Mouse (Mus musculus) gastrocnemius, postnatal 25 days (tissue): ENCODE results near the gene Pkmyt1. TPM values are rescaled to one million over a fixed set of nuclear protein-coding genes. Genes with fewer than 3 reads are reported as not detected.

Experiments
- DNase-seq: peaks from one replicate; pipeline ENCODE4 v3.0.0; 2022
- long read RNA-seq, 2 experiments: library from polyadenylated mRNA; stranded (forward); transcript quantifications; one replicate each; pipeline ENCODE4 v2.0.0; 2021
- total RNA-seq, 2 experiments: library from RNA; stranded (reverse); gene quantifications; 1 replicate in 1 of 2; 2 replicates in 1 of 2; pipeline ENCODE4 v1.2.3; 2021

Pkmyt1 gene
- under 1 TPM; 0.67 to 0.83 TPM for total RNA-seq
- long read RNA-seq, experiment 1, partial matches to known transcripts: 1 of 1 reads
- long read RNA-seq, experiment 1, other reads (novel, unspliced or antisense): 0 of 1 reads
- long read RNA-seq, experiment 2, partial matches to known transcripts: 0 of 1 reads
- long read RNA-seq, experiment 2, other reads (novel, unspliced or antisense): 0 of 1 reads

DNA sequence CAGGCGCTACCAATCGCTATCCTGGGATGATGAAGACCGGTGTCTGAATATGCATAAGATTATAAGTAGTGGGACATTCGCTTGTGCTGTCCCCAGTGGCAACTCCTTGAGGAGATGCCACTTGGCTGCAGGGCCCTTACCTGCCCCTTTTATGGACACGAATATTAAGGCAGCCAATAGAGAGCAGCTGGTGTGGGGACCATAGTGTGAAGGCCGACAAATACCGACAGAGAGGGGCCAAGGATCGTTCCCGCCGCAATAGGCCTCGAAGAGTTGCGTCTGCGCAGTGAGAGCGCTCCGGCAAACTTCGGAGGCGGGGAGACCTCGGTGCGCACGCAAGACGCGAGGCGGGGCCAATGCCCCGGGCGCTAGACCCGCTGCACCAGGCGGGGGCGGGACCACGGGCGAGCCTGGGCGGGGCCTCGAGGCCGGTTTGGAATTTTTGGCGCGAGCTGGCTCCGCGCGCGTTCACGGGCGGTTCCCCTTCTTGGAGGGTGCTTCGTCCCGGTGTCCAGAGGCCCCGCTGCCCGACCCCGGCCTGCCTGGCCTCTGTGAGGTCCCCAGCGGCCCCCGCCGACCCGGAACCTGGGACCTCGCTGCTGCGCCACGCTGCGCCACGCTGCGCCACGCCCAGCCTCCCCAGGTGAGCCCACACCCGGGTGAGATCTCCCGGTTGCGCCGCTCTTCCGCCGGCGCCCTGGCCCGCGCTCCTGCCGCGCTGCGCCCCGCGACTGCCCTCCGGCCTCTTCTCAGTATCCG lies at the start of gene Pkmyt1:
Pkmyt1 (plus strand) TSS at position 338 of the 759 bp plus-strand sequence.
- peak; percentile 94 for DNase-seq

DNA sequence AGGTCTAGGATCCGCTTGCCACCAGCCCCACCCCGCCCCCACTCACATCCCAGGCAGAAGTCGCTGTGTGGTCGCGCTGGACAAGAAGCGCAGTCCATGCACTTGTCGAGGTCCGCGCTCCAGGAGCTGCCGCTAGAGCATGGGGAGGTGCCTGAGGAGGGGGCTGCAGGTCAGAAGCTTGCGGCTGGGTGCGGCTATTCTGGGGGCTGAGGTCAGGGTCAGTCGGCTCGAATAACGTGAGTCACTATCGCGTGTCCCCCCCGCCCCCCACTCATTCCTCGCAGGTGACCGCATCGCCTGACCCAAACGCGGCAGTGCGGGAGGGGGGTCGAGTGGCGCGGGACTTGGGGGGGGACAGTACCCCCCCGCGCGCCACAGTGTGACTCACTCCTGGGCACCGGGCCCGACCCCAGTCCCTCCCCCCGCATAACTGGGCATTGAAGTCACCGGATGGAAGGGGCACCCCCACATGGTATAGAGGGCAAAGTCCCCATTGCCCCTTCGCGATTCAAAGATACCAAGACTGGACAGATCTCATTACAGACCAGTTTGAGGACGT lies 49.6 kb upstream of the Pkmyt1 start:
- peak; percentile 42 for DNase-seq

DNA sequence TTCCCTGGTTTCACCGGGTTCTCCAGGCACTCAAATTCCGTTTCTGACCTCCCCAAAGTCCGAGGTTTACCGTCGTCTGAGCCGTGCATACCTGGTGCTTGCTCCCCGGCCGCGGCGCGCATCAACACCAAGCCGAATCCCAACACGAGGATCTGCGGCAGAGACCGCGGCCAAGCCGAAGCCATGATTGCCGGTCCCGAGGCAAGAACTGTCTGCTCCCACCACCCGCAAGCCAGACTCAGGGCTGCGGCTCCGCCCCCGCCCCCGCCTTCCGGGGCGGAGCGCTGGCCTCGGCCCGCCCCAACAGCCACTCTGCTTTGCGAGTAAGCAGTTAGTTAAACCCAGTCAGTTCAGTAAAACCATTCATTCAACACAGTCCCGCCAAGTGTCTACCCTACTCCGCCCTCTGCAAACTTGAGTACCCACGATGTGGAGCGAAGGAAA lies 48.9 kb upstream of the Pkmyt1 start, which contains the start of gene Tnfrsf12a:
Tnfrsf12a (minus strand) TSS at position 233 of the 444 bp plus-strand sequence.
- DNase-seq: peak; percentile 90

DNA sequence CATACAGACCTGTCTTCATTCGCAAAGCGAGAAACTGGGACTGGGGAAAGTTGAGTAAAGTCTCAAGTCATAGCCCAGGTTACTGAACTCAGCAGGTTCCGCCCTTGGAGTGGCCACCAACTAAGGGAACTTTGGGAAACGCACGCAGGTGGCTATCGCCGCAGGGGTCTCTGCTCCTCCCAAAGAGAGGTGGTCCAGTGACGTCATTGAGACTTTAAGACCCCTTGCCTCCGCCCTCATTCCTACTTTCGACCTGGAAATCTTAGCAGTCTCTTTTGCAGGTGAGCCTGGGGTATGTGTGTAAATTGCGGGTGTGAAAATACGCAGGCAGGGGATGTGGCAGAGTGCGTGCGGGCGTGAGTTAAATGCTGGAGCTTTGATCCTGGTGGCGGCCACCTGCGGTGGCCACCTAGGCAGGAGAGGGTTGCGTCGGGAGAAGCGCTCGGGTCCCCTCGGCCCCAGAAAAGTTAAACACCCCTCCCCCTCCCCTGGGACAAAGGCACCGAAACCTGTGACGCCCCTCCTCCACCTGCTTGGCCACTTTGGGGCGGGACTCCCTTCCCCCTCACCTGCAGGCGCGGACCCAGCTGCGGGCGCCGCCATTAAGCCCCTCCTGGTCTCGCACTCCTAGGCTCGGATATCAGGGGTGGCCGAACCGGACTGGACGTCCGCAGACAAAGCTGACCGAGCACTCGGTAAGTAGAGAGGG lies 46.9 kb upstream of the Pkmyt1 start, which contains the start of gene Cldn6:
Cldn6 (plus strand) TSS at position 123 of the 709 bp plus-strand sequence.
- no peak for DNase-seq

DNA sequence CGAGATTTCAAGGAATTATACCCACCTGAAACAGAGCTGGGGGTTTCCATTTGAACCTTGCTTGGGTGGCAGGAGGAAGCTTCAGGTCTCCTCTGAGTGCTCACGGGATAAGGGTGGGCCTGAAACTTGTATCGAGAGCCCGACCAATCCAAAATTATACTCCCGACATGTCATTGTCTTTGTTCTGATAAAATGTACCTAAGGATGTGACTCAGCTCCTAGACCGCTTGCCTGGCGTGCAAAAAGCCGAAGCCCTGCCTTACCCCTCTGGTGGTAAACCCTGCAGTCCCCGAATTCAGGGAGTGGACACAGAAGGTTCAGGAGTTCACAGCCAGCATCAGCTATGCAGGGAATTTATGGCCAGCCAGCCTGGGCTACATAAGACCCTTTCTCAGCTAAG lies 45.8 kb upstream of the Pkmyt1 start:
- no peak for DNase-seq

DNA sequence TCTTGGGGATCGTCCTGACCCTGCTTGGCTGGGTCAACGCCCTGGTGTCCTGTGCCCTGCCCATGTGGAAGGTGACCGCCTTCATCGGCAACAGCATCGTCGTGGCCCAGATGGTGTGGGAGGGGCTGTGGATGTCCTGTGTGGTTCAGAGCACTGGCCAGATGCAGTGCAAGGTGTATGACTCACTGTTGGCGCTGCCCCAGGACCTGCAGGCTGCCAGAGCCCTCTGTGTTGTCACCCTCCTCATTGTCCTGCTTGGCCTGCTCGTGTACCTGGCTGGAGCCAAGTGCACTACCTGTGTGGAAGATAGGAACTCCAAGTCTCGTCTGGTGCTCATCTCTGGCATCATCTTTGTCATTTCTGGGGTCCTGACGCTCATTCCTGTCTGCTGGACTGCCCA lies 45.0 kb upstream of the Pkmyt1 start:
- DNase-seq: no peak

DNA sequence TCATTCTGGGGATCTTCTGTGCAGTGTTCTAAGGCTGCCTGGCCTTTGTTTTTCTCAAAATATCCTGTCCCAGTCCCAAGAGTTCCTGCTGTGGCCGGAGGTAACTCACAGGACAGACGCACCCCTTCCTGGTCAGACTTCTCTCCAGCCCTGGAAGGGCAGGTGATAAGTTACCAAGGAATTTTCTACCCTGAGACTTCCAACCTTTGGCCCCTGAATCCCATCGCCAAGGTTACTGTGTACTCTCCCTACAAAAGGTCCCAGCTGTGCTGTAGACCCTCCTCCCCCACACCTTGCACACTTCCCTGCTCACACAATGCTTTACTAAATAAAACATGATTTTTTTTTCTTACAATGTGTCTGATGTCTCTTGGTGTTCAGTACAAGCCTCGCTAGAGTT lies 44.0 kb upstream of the Pkmyt1 start:
- no peak for DNase-seq

DNA sequence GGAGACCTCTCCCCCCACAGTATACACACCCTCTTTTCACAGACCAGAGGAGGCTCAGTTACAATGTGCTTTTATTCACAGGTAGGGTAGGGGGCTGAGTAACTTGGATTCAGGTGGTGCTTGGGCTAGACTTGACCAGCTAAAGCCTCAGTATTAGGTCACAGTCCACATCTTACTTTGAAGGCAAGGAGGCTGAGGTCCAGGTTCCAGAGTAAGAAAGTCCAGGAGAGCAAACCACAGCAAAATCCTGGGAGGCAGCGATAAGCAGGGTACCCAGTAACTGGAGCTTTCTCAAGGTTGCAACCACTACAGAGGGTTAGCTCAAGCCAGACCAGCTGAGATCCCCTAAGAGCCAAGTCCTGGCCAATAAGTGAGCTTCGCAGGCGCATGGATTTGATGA lies 43.6 kb upstream of the Pkmyt1 start:
- DNase-seq: no peak

DNA sequence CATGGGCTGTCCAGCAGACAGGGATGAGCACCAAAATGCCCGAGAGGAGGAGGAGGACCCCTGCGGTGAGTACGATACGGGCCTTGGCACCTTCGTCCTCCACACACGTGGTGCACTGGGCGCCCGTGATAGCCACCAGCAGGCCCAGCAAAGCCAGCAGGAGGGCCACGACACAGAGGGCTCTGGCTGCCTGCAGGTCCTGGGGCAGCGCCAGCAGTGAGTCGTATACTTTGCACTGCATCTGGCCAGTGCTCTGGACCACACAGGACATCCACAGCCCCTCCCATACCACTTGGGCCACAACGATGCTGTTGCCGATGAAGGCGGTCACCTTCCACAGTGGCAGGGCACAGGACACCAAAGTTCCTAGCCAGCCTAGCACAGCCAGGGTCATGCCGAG lies 42.9 kb upstream of the Pkmyt1 start:
- no peak for DNase-seq

DNA sequence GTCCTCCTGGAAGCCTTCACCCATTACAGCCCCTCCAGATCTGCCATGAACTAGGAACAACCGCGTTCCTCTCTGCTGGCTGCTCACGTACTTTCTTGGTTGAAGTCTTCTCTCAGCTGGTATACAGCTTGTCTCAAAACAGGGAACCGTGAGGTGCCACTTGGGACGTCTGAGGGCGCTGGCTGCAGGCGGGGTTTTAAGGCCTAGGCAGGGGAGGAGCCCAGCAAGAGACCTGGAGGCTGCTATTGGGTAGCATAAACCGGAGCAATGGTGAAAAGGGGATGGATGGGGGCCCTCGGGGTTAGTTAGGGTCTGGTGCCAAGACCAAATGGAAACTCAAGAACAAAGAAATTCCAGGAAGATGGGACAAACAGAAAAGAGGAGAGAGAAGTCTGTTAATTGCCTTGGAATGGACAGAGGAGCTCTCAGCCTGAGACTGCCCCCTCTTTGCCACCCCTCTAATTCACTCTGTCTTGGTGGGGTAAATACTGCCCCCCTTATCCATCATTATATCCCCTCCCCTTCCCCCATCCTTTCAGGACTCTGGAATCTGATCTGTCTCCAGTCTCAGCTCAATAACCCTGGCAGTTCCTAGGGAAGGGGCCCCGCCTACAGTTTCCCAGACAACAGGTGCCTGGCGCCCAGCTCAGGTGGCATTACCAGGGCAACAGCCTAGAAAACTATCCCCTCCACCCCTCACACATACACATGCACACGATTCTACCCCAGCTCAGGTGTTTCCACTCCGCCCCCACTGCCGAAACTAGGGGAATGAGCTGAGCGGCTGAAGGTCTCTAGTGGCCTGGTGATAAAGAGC lies 42.1 kb upstream of the Pkmyt1 start, which contains the start of gene Cldn9:
Cldn9 (minus strand) TSS at position 171 of the 817 bp plus-strand sequence.
- DNase-seq: no peak

DNA sequence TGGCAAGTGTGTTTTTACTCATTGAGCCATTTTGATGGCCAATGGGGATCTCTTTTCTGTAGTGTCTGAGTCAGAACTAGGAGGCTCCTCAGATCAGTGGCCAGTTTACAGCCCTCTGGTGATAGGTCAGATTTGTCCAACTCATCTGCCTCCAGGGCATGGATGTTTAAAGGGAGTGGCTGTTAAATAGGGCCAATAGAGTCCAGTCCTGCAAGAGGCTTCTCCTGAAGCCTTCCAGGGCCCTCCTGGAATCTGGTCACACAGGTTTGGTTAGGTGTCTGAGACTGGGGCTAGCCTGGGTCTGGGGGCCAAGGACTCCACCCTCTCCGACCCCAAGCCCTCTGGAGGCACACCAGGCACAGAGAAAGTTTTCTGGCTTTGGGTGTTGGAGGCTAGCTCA lies 31.6 kb upstream of the Pkmyt1 start:
- DNase-seq: no peak

DNA sequence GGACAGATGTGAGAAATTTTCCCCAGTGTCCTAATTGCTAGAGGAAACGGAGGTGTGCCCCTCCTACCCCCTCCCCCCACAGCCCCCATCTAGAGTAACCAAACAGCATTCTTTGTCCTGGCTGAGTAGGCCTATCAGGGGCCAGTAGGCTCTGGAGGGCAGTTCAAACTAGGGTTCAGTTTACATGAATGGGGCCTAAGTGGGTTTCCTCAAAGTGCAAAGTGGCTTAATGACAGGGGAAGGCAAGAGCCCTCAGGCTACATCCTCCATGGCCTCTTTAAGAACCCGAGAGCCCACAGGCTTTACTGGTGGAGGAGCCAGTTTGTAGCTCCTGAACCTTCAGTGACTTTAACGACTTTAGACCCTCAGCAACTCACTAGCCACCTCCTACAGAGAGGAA lies 30.3 kb upstream of the Pkmyt1 start:
- DNase-seq: no peak

DNA sequence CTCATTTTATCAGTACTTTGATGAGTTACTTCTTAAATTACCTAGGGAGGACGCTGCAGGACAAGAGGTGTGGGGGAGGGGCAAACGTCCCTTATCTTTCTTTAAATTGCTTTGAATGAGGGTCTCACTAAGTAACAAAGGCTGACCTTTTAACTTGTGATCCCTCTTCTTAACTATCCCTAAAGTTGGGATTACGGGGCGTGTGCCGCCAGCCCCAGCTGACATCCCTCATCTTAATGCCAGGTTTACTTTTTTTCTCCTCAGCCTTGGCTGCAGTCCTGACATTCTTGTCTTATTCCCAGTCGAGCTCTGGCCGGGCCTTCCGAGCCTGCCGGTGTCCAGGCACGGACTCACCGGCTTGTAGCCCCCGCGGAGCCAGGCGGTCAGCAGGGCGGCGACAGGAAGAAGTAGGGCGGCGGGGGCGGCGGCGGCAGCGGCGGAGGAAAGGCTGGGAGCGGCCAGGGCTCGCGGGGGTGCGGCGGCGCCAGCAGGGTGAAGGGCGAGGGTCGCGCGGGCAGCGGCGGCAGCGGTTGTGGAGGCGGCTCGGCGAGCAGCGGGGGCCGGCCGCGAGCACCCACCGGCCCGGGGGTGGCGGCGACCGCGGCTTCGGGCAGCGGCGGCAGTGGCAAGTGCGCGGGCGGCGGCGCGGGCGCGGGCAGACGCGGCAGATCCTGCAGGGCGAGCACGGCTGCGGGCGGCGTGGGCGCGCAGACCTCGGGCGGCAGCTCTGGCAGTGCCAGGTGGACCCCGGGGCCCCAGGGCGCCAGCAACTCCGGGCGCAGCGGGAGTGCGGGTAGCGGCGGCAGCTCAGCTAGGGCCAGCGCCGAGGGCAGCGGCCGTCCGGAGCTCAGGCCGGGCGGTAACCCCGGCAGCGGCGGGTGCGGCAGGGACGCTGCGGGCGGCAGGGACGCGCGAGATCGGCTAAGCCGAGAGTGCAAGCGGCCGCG lies 26.7 kb upstream of the Pkmyt1 start:
- peak; percentile 61 for DNase-seq

DNA sequence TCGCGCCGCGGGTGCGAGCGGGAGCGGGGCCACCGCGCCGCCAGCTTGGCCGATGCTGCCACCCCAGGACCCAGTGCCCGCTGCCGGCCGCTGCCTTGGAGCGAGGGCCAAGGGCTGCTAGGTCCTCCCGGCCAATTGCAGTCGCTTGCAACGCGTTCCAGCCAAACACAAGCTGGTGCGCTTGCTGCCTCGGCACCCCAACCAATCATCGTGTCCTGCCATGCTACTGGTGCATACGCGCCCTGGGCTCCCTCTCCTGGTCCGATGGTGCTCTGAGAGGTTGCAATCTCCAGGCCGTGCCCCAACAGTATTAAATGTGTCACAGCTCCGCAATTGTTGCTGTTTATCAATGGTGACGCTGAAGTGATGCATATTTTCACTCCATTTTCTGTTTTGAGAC lies 26.1 kb upstream of the Pkmyt1 start:
- DNase-seq: peak; percentile 92

DNA sequence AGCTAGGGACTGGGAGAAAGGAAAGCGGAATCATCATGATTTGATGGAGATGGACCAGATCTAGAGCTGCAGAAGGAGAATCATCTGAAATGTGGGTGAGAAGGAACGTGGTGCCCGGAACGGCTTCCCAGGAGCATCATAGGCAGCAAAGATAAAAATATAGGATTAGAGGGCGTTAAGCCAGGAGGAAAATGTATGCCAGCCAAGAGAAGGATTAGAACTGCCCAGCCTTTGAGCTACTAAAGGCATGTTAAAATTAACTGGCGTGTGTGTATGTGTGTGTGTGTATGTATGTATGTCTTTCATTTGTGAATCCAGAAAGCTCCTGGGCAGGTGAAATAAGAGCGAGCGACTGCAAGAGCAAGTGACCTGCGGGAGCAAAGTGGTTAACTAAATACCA lies 22.8 kb upstream of the Pkmyt1 start:
- no peak for DNase-seq

DNA sequence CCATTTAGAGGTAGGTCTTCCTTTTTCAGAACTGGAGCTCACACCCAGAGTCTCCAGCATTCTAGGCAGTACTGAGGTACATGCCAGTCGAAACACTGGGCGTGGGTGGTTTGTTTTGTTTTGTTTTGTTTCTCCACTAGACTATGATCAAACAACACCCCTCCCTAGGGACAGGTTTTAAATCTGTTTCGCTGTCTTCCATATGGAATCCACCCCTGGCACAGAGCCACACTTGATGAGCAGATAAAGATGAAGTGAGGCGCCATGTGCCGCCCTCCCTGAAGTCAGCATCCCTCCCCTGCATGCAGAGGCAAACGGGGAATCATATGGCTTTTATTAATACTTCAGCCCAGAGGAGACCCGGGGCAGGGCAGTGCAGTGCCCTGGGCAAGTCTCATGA lies 21.4 kb upstream of the Pkmyt1 start:
- DNase-seq: no peak

DNA sequence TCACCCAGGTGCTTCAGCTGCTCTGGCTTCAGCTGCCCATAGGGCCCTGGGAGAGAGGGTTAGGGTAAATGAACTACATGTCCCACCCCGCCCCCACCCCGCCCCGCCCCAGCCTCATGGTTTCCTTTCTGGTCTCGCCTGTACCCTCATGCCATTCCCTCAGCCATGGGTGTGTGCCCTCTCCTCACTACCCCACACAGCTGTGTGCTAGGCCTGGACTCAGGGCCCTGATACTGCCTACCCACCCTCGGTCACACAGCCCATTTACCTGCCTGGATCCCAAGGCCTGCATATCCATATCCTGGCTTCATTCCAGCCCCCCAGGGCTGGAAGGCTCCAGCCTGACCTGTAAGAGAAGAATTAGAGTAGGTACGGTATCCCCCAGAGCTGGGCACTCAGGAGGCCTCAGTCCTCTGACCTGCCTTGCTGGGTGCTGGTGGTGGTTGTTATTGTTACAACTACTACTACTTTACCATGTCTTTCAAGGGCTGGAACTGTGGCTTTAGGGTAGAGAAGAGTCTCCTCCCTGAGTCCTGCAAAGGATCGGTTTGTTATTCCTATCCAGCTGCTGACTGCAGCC lies 20.5 kb upstream of the Pkmyt1 start:
- no peak for DNase-seq

DNA sequence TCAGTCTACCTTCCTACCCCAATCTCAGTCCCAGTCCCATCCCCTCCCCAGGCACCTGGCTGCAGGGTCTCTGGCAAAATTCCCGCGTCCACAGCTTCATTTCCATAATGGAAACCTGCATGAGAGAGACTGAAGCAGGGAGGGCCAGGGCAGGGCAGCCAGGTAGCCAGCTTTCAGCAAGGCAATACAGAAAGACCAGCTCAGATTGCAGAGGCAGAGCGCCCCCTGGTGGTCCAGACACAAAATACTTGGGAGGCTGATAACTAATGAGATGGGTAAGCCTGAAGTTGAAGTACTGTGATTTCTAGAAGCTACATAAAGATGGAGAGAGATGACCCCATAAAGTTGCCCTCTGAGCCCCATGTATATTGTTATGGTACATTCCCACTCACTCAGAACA lies 19.9 kb upstream of the Pkmyt1 start:
- DNase-seq: peak; percentile 41

DNA sequence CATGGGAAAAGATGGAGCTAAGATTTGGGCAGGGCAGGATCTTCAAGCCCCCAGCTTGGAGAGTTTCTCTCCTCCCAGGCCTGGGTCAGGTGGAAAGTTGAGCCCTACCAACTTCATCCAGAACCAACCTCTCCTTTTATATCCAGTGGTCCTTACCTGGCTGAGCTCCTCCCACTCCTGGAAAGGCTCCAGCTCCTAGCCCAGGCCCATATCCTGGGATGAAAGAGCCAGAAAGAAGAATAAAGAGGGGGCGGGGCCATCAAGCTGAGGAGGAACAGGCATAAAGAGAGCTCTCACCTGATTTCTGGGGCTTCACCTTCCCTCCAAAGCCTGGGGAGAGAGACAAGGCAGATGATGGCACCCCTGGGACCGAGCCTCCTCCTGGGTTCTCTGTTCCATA lies 9.1 kb upstream of the Pkmyt1 start:
- no peak for DNase-seq

DNA sequence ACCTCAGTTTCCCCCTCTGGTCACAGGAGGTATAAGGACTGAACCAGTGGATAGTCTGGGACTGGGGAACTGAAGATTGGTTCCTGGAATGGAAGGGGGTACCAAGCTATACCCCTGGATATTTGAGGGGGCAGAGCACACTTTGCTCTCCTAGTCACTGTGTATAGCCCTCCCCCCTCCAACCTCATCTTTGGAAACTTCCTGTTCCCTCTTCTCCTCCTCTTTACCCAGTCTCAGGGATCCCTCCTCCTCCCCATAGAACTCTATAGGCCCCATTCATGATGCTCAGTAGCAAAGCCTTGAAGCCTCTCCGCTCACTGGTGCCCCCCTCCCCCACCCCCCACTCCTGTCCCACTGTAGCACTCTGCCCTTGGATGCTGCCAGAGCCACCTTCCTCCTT lies 6.7 kb upstream of the Pkmyt1 start:
- DNase-seq: no peak
